27 mouse cellular contexts compared by ENCODE assay signal in genomic region chr6:22010761-22011281, GRCm38 (mm10). TPM values are rescaled to one million over a fixed set of nuclear protein-coding genes. Genes with fewer than 3 reads are reported as not detected.
DNase-seq lines count a peak whose midpoint lies in the region; ATAC-seq and TF ChIP-seq lines count a peak whose summit lies in the region.
"Had no signal": no experiment of that assay in that cellular context is flagged by ENCODE, and none has a peak within 500 bp of the region (broad histone marks: within the 10 kb centered on the region; RNA-seq: fewer than 3 reads in every experiment).

No protein-coding gene starts in this region.

- H3K4me3 ChIP-seq in gastrocnemius, adult 2 months, result peak overlapping the region; percentile 60
- peak overlapping the region; percentile 59 for H3K4me3 ChIP-seq in liver, adult 2 months (ENCODE audit: insufficient read depth, low read depth, low read length)
- no peak overlapping the region for H3K4me3 ChIP-seq in liver, embryonic 12.5 days
- H3K4me3 ChIP-seq: embryonic facial prominence, embryonic 10.5 days; forebrain, embryonic 10.5 days; left cerebral cortex, adult 2 months; limb, embryonic 15.5 days; midbrain, embryonic 15.5 days; neural tube, embryonic 13.5 days had no signal

- no peak for TF ChIP-seq CTCF in gastrocnemius, adult 2 months (IDR thresholded peaks at IDR 0.05)
- TF ChIP-seq CTCF in liver, adult 2 months (IDR thresholded peaks at IDR 0.05; ENCODE audit: low read depth, low read length), result no peak

- intact Hi-C loops in gastrocnemius, adult 2 months (cut with DNase I), result no loop called here
- intact Hi-C loops in gastrocnemius, postnatal 36 days (cut with DNase I), result no loop called here

- H3K79me2 ChIP-seq in liver, adult 2 months (ENCODE audit: control insufficient read depth, insufficient read depth, low read length), result peaks cover 22% of the 10 kb centered on the region

- no peak for ATAC-seq in liver, embryonic 12.5 days
- ATAC-seq: forebrain, embryonic 16.5 days; midbrain, embryonic 15.5 days had no signal

- peak; percentile 72 for DNase-seq in gastrocnemius, adult 2 months
- no peak for DNase-seq in gastrocnemius, postnatal 36 days
- DNase-seq in liver, adult 2 months (ENCODE audit: extremely low read depth, low read depth, low spot score), result peak; percentile 84
- DNase-seq in NIH3T3 (ENCODE audit: low read depth), result peak; percentile 49
- DNase-seq in lung, postnatal 14 days, result peak; percentile 34
- DNase-seq in left cerebral cortex, adult 8-10 months (ENCODE audit: low spot score in 2 of 2), result no peak
- DNase-seq in layer of hippocampus, adult 18-20 months (ENCODE audit: low spot score in 2 of 2), result no peak
- DNase-seq: adrenal gland, postnatal 36 days; cerebellum, adult 11 months; cerebellum, adult 9-11 months; heart, postnatal 36 days; kidney, adult 9 months; layer of hippocampus, adult 9-11 months; left cerebral cortex, postnatal 4 days; retina, postnatal 1 day; right cerebral cortex, postnatal 25 days; thymus, postnatal 14 days had no signal

- H3K27ac ChIP-seq in gastrocnemius, adult 2 months, result peak overlapping the region; percentile 90
- H3K27ac ChIP-seq in liver, adult 2 months (replicated peaks; ENCODE audit: insufficient read depth, low read depth, low read length), result peak overlapping the region; percentile 94
- no peak overlapping the region for H3K27ac ChIP-seq in liver, embryonic 12.5 days
- H3K27ac ChIP-seq: embryonic facial prominence, embryonic 10.5 days; forebrain, embryonic 10.5 days; hindbrain, embryonic 14.5 days; left cerebral cortex, adult 2 months; limb, embryonic 15.5 days; macrophage; midbrain, embryonic 15.5 days; neural tube, embryonic 13.5 days had no signal

- no peak overlapping the region for H3K4me2 ChIP-seq in liver, embryonic 12.5 days
- H3K4me2 ChIP-seq: hindbrain, embryonic 14.5 days; limb, embryonic 15.5 days; midbrain, embryonic 15.5 days; neural tube, embryonic 13.5 days had no signal

- H3K9ac ChIP-seq in liver, adult 2 months (ENCODE audit: low read depth, low read length), result peak overlapping the region; percentile 25; the same call in 1 of the 2 replicates
- H3K9ac ChIP-seq in liver, embryonic 12.5 days, result no peak overlapping the region
- H3K9ac ChIP-seq: hindbrain, embryonic 14.5 days; limb, embryonic 15.5 days; midbrain, embryonic 15.5 days; neural tube, embryonic 13.5 days had no signal

- no peaks in the 10 kb centered on the region; the same call in 1 of the 2 replicates for H3K36me3 ChIP-seq in liver, adult 2 months (ENCODE audit: control insufficient read depth, insufficient read depth, low read length)
- H3K36me3 ChIP-seq in liver, embryonic 12.5 days, result no peaks in the 10 kb centered on the region
- H3K36me3 ChIP-seq: forebrain, embryonic 10.5 days; midbrain, embryonic 15.5 days; neural tube, embryonic 13.5 days had no signal

- WGBS in liver, adult 2 months, result 28% methylated on average over 11 of the region's 11 CpGs
- 80% methylated on average over 11 of the region's 11 CpGs for WGBS in liver, embryonic 12.5 days (ENCODE audit: insufficient replicate concordance)

- peaks cover 23% of the 10 kb centered on the region for H3K4me1 ChIP-seq in liver, adult 2 months (ENCODE audit: control insufficient read depth, insufficient read depth, low read length)
- H3K4me1 ChIP-seq in liver, embryonic 12.5 days, result peaks cover 6% of the 10 kb centered on the region; the same call in 1 of the 2 replicates
- H3K4me1 ChIP-seq: midbrain, embryonic 15.5 days; neural tube, embryonic 13.5 days had no signal

- no peaks in the 10 kb centered on the region for H3K9me3 ChIP-seq in liver, embryonic 12.5 days (replicated peaks)
- H3K9me3 ChIP-seq: embryonic facial prominence, embryonic 10.5 days; forebrain, embryonic 10.5 days; limb, embryonic 15.5 days; midbrain, embryonic 15.5 days; neural tube, embryonic 13.5 days had no signal

- no peak for TF ChIP-seq POLR2A in liver, adult 2 months (IDR thresholded peaks at IDR 0.05; ENCODE audit: extremely low read depth, insufficient read depth, low read length)

- no peaks in the 10 kb centered on the region for H3K27me3 ChIP-seq in liver, adult 2 months (ENCODE audit: control insufficient read depth, insufficient read depth, low read length)
- no peaks in the 10 kb centered on the region for H3K27me3 ChIP-seq in liver, embryonic 12.5 days (replicated peaks)
- H3K27me3 ChIP-seq: limb, embryonic 15.5 days; midbrain, embryonic 15.5 days; neural tube, embryonic 13.5 days had no signal

RNA-seq across cellular contexts. Expression of gene Cped1, which starts 25.1 kb away (rescaled TPM):
- 10 to 100 TPM; 22.4 to 24.5 TPM for total RNA-seq in gastrocnemius, adult 2 months (2021)
- 10 to 100 TPM; 19.0 to 22.7 TPM for total RNA-seq in gastrocnemius, postnatal 36 days (2021)
- total RNA-seq in liver, adult 2 months (2014; rRNA removed), result 59.8 and 63.6 TPM in 2 replicates
- 6.0 and 6.9 TPM in 2 replicates for polyA plus RNA-seq in liver, adult 2 months (2012; rRNA removed)
- 3.6 and 4.1 TPM in 2 replicates for polyA plus RNA-seq in liver, embryonic 12.5 days (2016; fragmentation: Nextera tagmentation; extraction: Ambion mirVana)
- total RNA-seq in left cerebral cortex, adult 8-10 months (2022), result 1 to 10 TPM; 3.9 to 5.7 (median 4.8) TPM
- 1 to 10 TPM; 2.2 TPM for total RNA-seq in layer of hippocampus, adult 18-20 months (2021)

Comparison
In these comparisons a context has a peak if more than half of its experiments do, and no peak if none do; other contexts are left out.
1. DNase-seq: peak in gastrocnemius, adult 2 months (single experiment), liver, adult 2 months (single experiment), NIH3T3 (single experiment) and lung, postnatal 14 days (single experiment); none in gastrocnemius, postnatal 36 days (0 of 2), left cerebral cortex, adult 8-10 months (0 of 2) and layer of hippocampus, adult 18-20 months (0 of 2).